7 mouse cellular contexts compared by ENCODE assay signal in the genomic region with DNA sequence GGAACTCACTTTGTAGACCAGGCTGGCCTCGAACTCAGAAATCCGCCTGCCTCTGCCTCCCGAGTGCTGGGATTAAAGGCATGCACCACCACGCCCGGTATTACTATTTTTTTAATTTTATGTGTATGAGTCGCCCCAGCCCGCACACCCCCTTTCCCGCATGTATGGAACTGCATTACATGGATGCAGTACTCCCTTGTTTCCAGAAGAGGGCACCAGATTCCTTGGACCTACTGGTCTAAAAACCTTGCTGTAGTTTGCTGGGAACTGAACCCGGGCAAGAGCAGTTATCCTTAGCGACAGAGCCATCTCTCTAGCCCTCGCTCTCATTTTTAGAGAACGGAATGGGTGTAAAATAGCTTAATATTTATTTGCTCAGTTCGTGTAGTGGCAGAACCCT. TPM values are rescaled to one million over a fixed set of nuclear protein-coding genes. Genes with fewer than 3 reads are reported as not detected.
DNase-seq lines count a peak whose midpoint lies in the region; ATAC-seq and TF ChIP-seq lines count a peak whose summit lies in the region.

No protein-coding gene starts in this region.

- no peaks in the 10 kb centered on the region for H3K9me3 ChIP-seq in kidney, embryonic 16.5 days (ENCODE audit: low read length)
- no peaks in the 10 kb centered on the region for H3K9me3 ChIP-seq in ES-E14 (ENCODE audit: control insufficient read depth, insufficient read depth, low read depth, low read length)
- no peaks in the 10 kb centered on the region; the same call in 1 of the 2 replicates for H3K9me3 ChIP-seq in kidney, postnatal 0 days (replicated peaks; ENCODE audit: low read length)
- H3K9me3 ChIP-seq in neural tube, embryonic 11.5 days (ENCODE audit: control insufficient read depth, low read length), result no peaks in the 10 kb centered on the region

- no peak overlapping the region for H3K9ac ChIP-seq in kidney, embryonic 16.5 days (replicated peaks; ENCODE audit: low read length)
- H3K9ac ChIP-seq in ES-E14 (ENCODE audit: insufficient read depth, low read depth, low read length, poor library complexity, severe bottlenecking), result no peak overlapping the region
- no peak overlapping the region for H3K9ac ChIP-seq in kidney, postnatal 0 days (ENCODE audit: low read depth, low read length)
- H3K9ac ChIP-seq in neural tube, embryonic 11.5 days (ENCODE audit: low read length), result no peak overlapping the region

- H3K4me1 ChIP-seq in kidney, adult 2 months (ENCODE audit: control insufficient read depth, insufficient read depth, low read length), result peaks cover 8% of the 10 kb centered on the region; the same call in 1 of the 2 replicates
- H3K4me1 ChIP-seq in kidney, embryonic 16.5 days (ENCODE audit: insufficient read depth, low read length), result peaks cover 9% of the 10 kb centered on the region; the same call in 1 of the 2 replicates
- H3K4me1 ChIP-seq in ES-E14 (ENCODE audit: control insufficient read depth in 2 of 2, insufficient read depth in 2 of 2, low read length in 2 of 2, poor library complexity in 1 of 2), result peaks cover 0 to 3% of the 10 kb centered on the region in 2 experiments; a peak in 1 of 4 replicates
- H3K4me1 ChIP-seq in kidney, postnatal 0 days (replicated peaks; ENCODE audit: insufficient read depth, low read length), result 0 out of 2 replicates have a peak, but pooled peaks cover 5% of the 10 kb centered on the region
- H3K4me1 ChIP-seq in neural tube, embryonic 11.5 days (ENCODE audit: control insufficient read depth, insufficient read depth, low read length), result peaks cover 2% of the 10 kb centered on the region; the same call in 1 of the 2 replicates

- TF ChIP-seq CTCF in kidney, adult 2 months (conservative IDR thresholded peaks at IDR 0.05; ENCODE audit: insufficient read depth, insufficient read length, low read depth, low read length), result peak; percentile 49
- peak; percentile 71 for TF ChIP-seq CTCF in kidney, postnatal 0 days (IDR thresholded peaks at IDR 0.05; ENCODE audit: low read depth)

- ATAC-seq in kidney, embryonic 16.5 days (ENCODE audit: low FRiP score, low TSS enrichment), result no peak
- ATAC-seq in kidney, postnatal 0 days (replicated peaks; ENCODE audit: low FRiP score, low read depth), result no peak
- no peak for ATAC-seq in neural tube, embryonic 11.5 days (ENCODE audit: insufficient read depth, low FRiP score, low TSS enrichment)

- H3K27ac ChIP-seq in kidney, adult 2 months (ENCODE audit: insufficient read depth, low read depth, low read length), result peak overlapping the region; percentile 27; the same call in 1 of the 2 replicates
- H3K27ac ChIP-seq in kidney, embryonic 16.5 days (ENCODE audit: low read length), result no peak overlapping the region
- H3K27ac ChIP-seq in ES-E14 (ENCODE audit: insufficient read depth, low read depth, low read length, poor library complexity, severe bottlenecking), result no peak overlapping the region
- no peak overlapping the region for H3K27ac ChIP-seq in kidney, postnatal 0 days
- H3K27ac ChIP-seq in neural tube, embryonic 11.5 days (ENCODE audit: low read depth, low read length), result no peak overlapping the region

- TF ChIP-seq POLR2A in kidney, adult 2 months (IDR thresholded peaks at IDR 0.05; ENCODE audit: low read depth, low read length), result no peak

- H3K36me3 ChIP-seq in kidney, adult 2 months (ENCODE audit: control insufficient read depth, insufficient read depth, low read length), result no peaks in the 10 kb centered on the region
- no peaks in the 10 kb centered on the region for H3K36me3 ChIP-seq in kidney, embryonic 16.5 days (ENCODE audit: insufficient read depth, low read length)
- H3K36me3 ChIP-seq in ES-E14 (ENCODE audit: control insufficient read depth, insufficient read depth, low read length, poor library complexity, severe bottlenecking), result no peaks in the 10 kb centered on the region
- no peaks in the 10 kb centered on the region for H3K36me3 ChIP-seq in kidney, postnatal 0 days (ENCODE audit: insufficient read depth, low read length)
- no peaks in the 10 kb centered on the region for H3K36me3 ChIP-seq in neural tube, embryonic 11.5 days (ENCODE audit: control insufficient read depth, insufficient read depth, low read length)

- in situ Hi-C loops in ES-E14 (cut with MboI; ENCODE audit: low sequenced_read_pairs in 2 of 2, unreplicated experiment in 2 of 2), result loop anchor here (5.0 to 25.0 kb wide), 3 partner anchors 374 to 652 kb away; no protein-coding TSS in a partner anchor

- peak; percentile 58 for DNase-seq in kidney, adult 2 months
- DNase-seq in ES-E14 (ENCODE audit: low read depth, low spot score), result peak; percentile 53
- peak; percentile 13 to 40 for DNase-seq in adrenal gland, postnatal 36 days
- no peak for DNase-seq in kidney, postnatal 0 days (ENCODE audit: low spot score)
- DNase-seq in neural tube, embryonic 11.5 days (ENCODE audit: low spot score), result peak; percentile 26
- DNase-seq in frontal cortex, postnatal 14 days (ENCODE audit: low spot score in 2 of 2), result no peak

- no peaks in the 10 kb centered on the region for H3K27me3 ChIP-seq in kidney, adult 2 months (replicated peaks; ENCODE audit: control insufficient read depth, insufficient read depth, low read length)
- H3K27me3 ChIP-seq in kidney, embryonic 16.5 days (ENCODE audit: insufficient read depth, low read length), result no peaks in the 10 kb centered on the region
- H3K27me3 ChIP-seq in kidney, postnatal 0 days (ENCODE audit: insufficient read depth, low read length), result no peaks in the 10 kb centered on the region
- no peaks in the 10 kb centered on the region for H3K27me3 ChIP-seq in neural tube, embryonic 11.5 days (ENCODE audit: control insufficient read depth, insufficient read depth, low read length)

- H3K4me2 ChIP-seq in kidney, embryonic 16.5 days (replicated peaks; ENCODE audit: low read depth, low read length), result no peak overlapping the region
- H3K4me2 ChIP-seq in kidney, postnatal 0 days (ENCODE audit: low read length), result no peak overlapping the region
- H3K4me2 ChIP-seq in neural tube, embryonic 11.5 days (ENCODE audit: low read depth), result no peak overlapping the region

- no peak overlapping the region for H3K4me3 ChIP-seq in kidney, adult 2 months (ENCODE audit: insufficient read depth, low read depth, low read length)
- no peak overlapping the region for H3K4me3 ChIP-seq in kidney, embryonic 16.5 days (ENCODE audit: low read length)
- no peak overlapping the region for H3K4me3 ChIP-seq in ES-E14 (ENCODE audit: insufficient read depth in 1 of 2, low read depth in 1 of 2, low read length in 2 of 2, poor library complexity in 1 of 2, severe bottlenecking in 1 of 2)
- H3K4me3 ChIP-seq in kidney, postnatal 0 days (replicated peaks; ENCODE audit: low read depth, low read length), result no peak overlapping the region
- H3K4me3 ChIP-seq in neural tube, embryonic 11.5 days (ENCODE audit: low read depth, low read length), result no peak overlapping the region

- 63% methylated on average over 13 of the region's 13 CpGs for WGBS in kidney, adult 2 months
- WGBS in kidney, embryonic 16.5 days, result 66% methylated on average over 13 of the region's 13 CpGs
- WGBS in kidney, postnatal 0 days, result 69% methylated on average over 12 of the region's 13 CpGs
- WGBS in neural tube, embryonic 11.5 days, result 57% methylated on average over 13 of the region's 13 CpGs

TF ChIP-seq in ES-E14, 5 proteins besides CTCF, POLR2A, EP300 and RAD21:
- TF ChIP-seq HCFC1 (IDR thresholded peaks at IDR 0.05; ENCODE audit: borderline replicate concordance, insufficient read depth, low read length) (no peak), ZC3H11A (IDR thresholded peaks at IDR 0.05; ENCODE audit: borderline replicate concordance, low read depth, low read length) (peak; percentile 53), ZNF384 (IDR thresholded peaks at IDR 0.05; ENCODE audit: low read depth, low read length) (no peak)
TF ChIP-seq in ES-E14: peak in this region for 1.

RNA-seq across cellular contexts. Expression of gene Ppp4r2, which starts 49.8 kb away (rescaled TPM):
- polyA plus RNA-seq in kidney, adult 2 months (2012; rRNA removed), result 12.4 and 14.7 TPM in 2 replicates
- 16.7 and 17.7 TPM in 2 replicates for polyA plus RNA-seq in kidney, embryonic 16.5 days (2015; fragmentation: Nextera tagmentation; extraction: Ambion mirVana)
- 66.8 and 75.3 TPM in 2 replicates for total RNA-seq in ES-E14 (2012; rRNA removed)
- total RNA-seq in adrenal gland, postnatal 36 days (2021), result 10 to 100 TPM; 70.5 to 87.0 TPM
- 15.1 and 16.4 TPM in 2 replicates for polyA plus RNA-seq in kidney, postnatal 0 days (2015; fragmentation: Nextera tagmentation; extraction: Ambion mirVana)
- 35.1 and 36.7 TPM in 2 replicates for polyA plus RNA-seq in neural tube, embryonic 11.5 days (2014; fragmentation: Nextera tagmentation; extraction: Ambion mirVana)

Comparison
In these comparisons a context has a peak if more than half of its experiments do, and no peak if none do; other contexts are left out.
1. DNase-seq: peak in kidney, adult 2 months (single experiment), ES-E14 (single experiment), adrenal gland, postnatal 36 days (2 of 2) and neural tube, embryonic 11.5 days (single experiment); none in kidney, postnatal 0 days (single experiment) and frontal cortex, postnatal 14 days (0 of 2).